Mouse (Mus musculus) MEL (cell line): ENCODE measurements around the gene Fbxo48. TPM values are rescaled to one million over a fixed set of nuclear protein-coding genes. Genes with fewer than 3 reads are reported as not detected.
A peak's percentile ranks its signal among the peaks of the same experiment; 100 is the strongest.

Source experiments
- DNase-seq: peaks from one replicate; pipeline ENCODE4 v3.0.0; 2011; ENCODE audit warnings: low read depth, low spot score
- H3K27ac ChIP-seq: 2 replicates; pipeline ENCODE4 v1.5.1; 2012; ENCODE audit warnings: low read depth, mild to moderate bottlenecking, control low read depth, low read length, moderate library complexity; ENCODE audit not compliant: control insufficient read depth
- H3K27me3 ChIP-seq, 2 experiments: fragments of 150-350 bp in 1 of 2; sonication (generic) in 1 of 2; 2 replicates each; pipeline ENCODE4 v1.6.1; 2012; ENCODE audit warnings: low read length in 2 of 2, mild to moderate bottlenecking in 2 of 2, improper control_type of control experiment in 1 of 2, moderate library complexity in 1 of 2; ENCODE audit not compliant: insufficient read depth in 2 of 2, control insufficient read depth in 1 of 2
- H3K36me3 ChIP-seq, 2 experiments: 2 replicates each; pipeline ENCODE4 v1.6.1; 2012 to 2014; ENCODE audit warnings: low read length in 2 of 2, improper control_type of control experiment in 1 of 2, inconsistent platforms in 1 of 2, mild to moderate bottlenecking in 1 of 2; ENCODE audit not compliant: insufficient read depth in 2 of 2, control insufficient read depth in 1 of 2
- H3K4me1 ChIP-seq, 2 experiments: fragments of 150-350 bp in 1 of 2; sonication (generic) in 1 of 2; 2 replicates each; pipeline ENCODE4 v1.6.1; 2012; ENCODE audit warnings: low read length in 2 of 2, improper control_type of control experiment in 1 of 2, mild to moderate bottlenecking in 1 of 2; ENCODE audit not compliant: insufficient read depth in 2 of 2, control insufficient read depth in 1 of 2
- H3K4me3 ChIP-seq, 2 experiments: fragments of 150-350 bp in 1 of 2; sonication (generic) in 1 of 2; 2 replicates each; pipeline ENCODE4 v1.5.1; 2012; ENCODE audit warnings: low read depth in 2 of 2, low read length in 2 of 2, mild to moderate bottlenecking in 2 of 2, moderate library complexity in 2 of 2, control low read depth in 1 of 2, improper control_type of control experiment in 1 of 2; ENCODE audit not compliant: control insufficient read depth in 1 of 2, insufficient read depth in 1 of 2
- H3K79me2 ChIP-seq: 2 replicates; pipeline ENCODE4 v1.6.1; 2012; ENCODE audit warnings: mild to moderate bottlenecking, low read length, moderate library complexity; ENCODE audit not compliant: control insufficient read depth, poor library complexity, insufficient read depth
- H3K9ac ChIP-seq: 2 replicates; pipeline ENCODE4 v1.6.1; 2012; ENCODE audit warnings: low read depth, mild to moderate bottlenecking, control low read depth, low read length, moderate library complexity; ENCODE audit not compliant: control insufficient read depth, poor library complexity, severe bottlenecking
- H3K9me3 ChIP-seq: fragments of 150-350 bp; sonication (generic); replicated peaks from 2 replicates; pipeline ENCODE4 v1.6.1; 2012; ENCODE audit warnings: mild to moderate bottlenecking, low read length, improper control_type of control experiment, moderate library complexity; ENCODE audit not compliant: insufficient read depth
- BHLHE40 ChIP-seq: IDR thresholded peaks from 2 replicates; pipeline ENCODE4 v1.6.1; 2012; ENCODE audit warnings: low read depth, mild to moderate bottlenecking, inconsistent platforms, low read length, improper control_type of control experiment, borderline replicate concordance
- CHD1 ChIP-seq: IDR thresholded peaks from 2 replicates; pipeline ENCODE4 v1.6.1; 2012; ENCODE audit warnings: low read depth, mild to moderate bottlenecking, inconsistent platforms, low read length, improper control_type of control experiment
- CHD2 ChIP-seq: IDR thresholded peaks from 2 replicates; pipeline ENCODE4 v1.6.1; 2011; ENCODE audit warnings: low read length, improper control_type of control experiment
- CTCF ChIP-seq, 3 experiments: IDR thresholded peaks in 2 of 3; conservative IDR thresholded peaks in 1 of 3; 2 replicates each; pipeline ENCODE4 v1.5.1; 2011 to 2012; ENCODE audit warnings: low read length in 3 of 3, low read depth in 2 of 3, mild to moderate bottlenecking in 2 of 3, improper control_type of control experiment in 1 of 3, inconsistent platforms in 1 of 3, mixed read lengths in 1 of 3, moderate library complexity in 1 of 3; ENCODE audit not compliant: control insufficient read depth in 1 of 3, insufficient read depth in 1 of 3, poor library complexity in 1 of 3, severe bottlenecking in 1 of 3
- E2F4 ChIP-seq: IDR thresholded peaks from 2 replicates; pipeline ENCODE4 v1.6.1; 2011; ENCODE audit warnings: low read depth, low read length, improper control_type of control experiment, borderline replicate concordance
- EP300 ChIP-seq, 2 experiments: IDR thresholded peaks; 2 replicates each; pipeline ENCODE4 v1.6.1; 2011; ENCODE audit warnings: improper control_type of control experiment in 2 of 2, low read length in 2 of 2, low read depth in 1 of 2, mild to moderate bottlenecking in 1 of 2
- HCFC1 ChIP-seq: IDR thresholded peaks from 2 replicates; pipeline ENCODE4 v1.6.1; 2012; ENCODE audit warnings: low read depth, mild to moderate bottlenecking, inconsistent platforms, low read length, improper control_type of control experiment, moderate library complexity
- KAT2A ChIP-seq: conservative IDR thresholded peaks from 2 replicates; pipeline ENCODE4 v1.6.1; 2012; ENCODE audit warnings: low read depth, low read length, improper control_type of control experiment, inconsistent platforms
- MAX ChIP-seq: IDR thresholded peaks from 2 replicates; pipeline ENCODE4 v1.6.1; 2011; ENCODE audit warnings: low read length, improper control_type of control experiment
- MAZ ChIP-seq: IDR thresholded peaks from 2 replicates; pipeline ENCODE4 v1.6.1; 2012; ENCODE audit warnings: low read depth, mild to moderate bottlenecking, inconsistent platforms, low read length, improper control_type of control experiment
- MEF2A ChIP-seq: IDR thresholded peaks from 2 replicates; pipeline ENCODE4 v1.6.1; 2014; ENCODE audit warnings: low read depth, mild to moderate bottlenecking, inconsistent platforms, low read length, improper control_type of control experiment; ENCODE audit not compliant: poor library complexity, insufficient replicate concordance, severe bottlenecking; ENCODE audit errors: extremely low read depth
- MYB ChIP-seq: IDR thresholded peaks from 2 replicates; pipeline ENCODE4 v1.6.1; 2011; ENCODE audit warnings: mild to moderate bottlenecking, low read depth, low read length, improper control_type of control experiment
- NELFE ChIP-seq: IDR thresholded peaks from 2 replicates; pipeline ENCODE4 v1.6.1; 2011; ENCODE audit warnings: low read depth, low read length, improper control_type of control experiment
- NRF1 ChIP-seq: IDR thresholded peaks from 2 replicates; pipeline ENCODE4 v1.6.1; 2014; ENCODE audit warnings: low read depth, mild to moderate bottlenecking, inconsistent platforms, low read length, improper control_type of control experiment, moderate library complexity; ENCODE audit not compliant: poor library complexity, insufficient read depth, severe bottlenecking
- POLR2A ChIP-seq, 2 experiments: IDR thresholded peaks; 2 replicates each; pipeline ENCODE4 v1.6.1; 2011 to 2012; ENCODE audit warnings: low read length in 2 of 2, mild to moderate bottlenecking in 2 of 2, control low read depth in 1 of 2, improper control_type of control experiment in 1 of 2, low read depth in 1 of 2, moderate library complexity in 1 of 2; ENCODE audit not compliant: control insufficient read depth in 1 of 2, insufficient read depth in 1 of 2, poor library complexity in 1 of 2
- TAL1 ChIP-seq: IDR thresholded peaks from 2 replicates; pipeline ENCODE4 v1.6.1; 2012; ENCODE audit warnings: mild to moderate bottlenecking, inconsistent platforms, low read length, moderate library complexity, mixed read lengths
- TBP ChIP-seq: IDR thresholded peaks from 2 replicates; pipeline ENCODE4 v1.8.0; 2011; ENCODE audit warnings: low read depth, low read length, improper control_type of control experiment
- TCF12 ChIP-seq: IDR thresholded peaks from 2 replicates; pipeline ENCODE4 v1.6.1; 2014; ENCODE audit warnings: low read depth, mild to moderate bottlenecking, inconsistent platforms, low read length, improper control_type of control experiment, moderate library complexity
- UBTF ChIP-seq: IDR thresholded peaks from 2 replicates; pipeline ENCODE4 v1.6.1; 2012; ENCODE audit warnings: low read depth, mild to moderate bottlenecking, inconsistent platforms, low read length, improper control_type of control experiment, moderate library complexity, borderline replicate concordance; ENCODE audit not compliant: insufficient read depth
- USF2 ChIP-seq, 2 experiments: IDR thresholded peaks; 2 replicates each; pipeline ENCODE4 v1.6.1; 2011 to 2012; ENCODE audit warnings: improper control_type of control experiment in 2 of 2, low read length in 2 of 2, borderline replicate concordance in 1 of 2, inconsistent platforms in 1 of 2, low read depth in 1 of 2, mild to moderate bottlenecking in 1 of 2; ENCODE audit not compliant: insufficient read depth in 1 of 2
- ZMIZ1 ChIP-seq: IDR thresholded peaks from 2 replicates; pipeline ENCODE4 v1.6.1; 2012; ENCODE audit warnings: low read depth, mild to moderate bottlenecking, inconsistent platforms, low read length, improper control_type of control experiment, moderate library complexity
- ZNF384 ChIP-seq: IDR thresholded peaks from 2 replicates; pipeline ENCODE4 v1.6.1; 2012; ENCODE audit warnings: low read depth, mild to moderate bottlenecking, inconsistent platforms, low read length, improper control_type of control experiment
- polyA plus RNA-seq, 2 experiments: library from polyadenylated mRNA; stranded (reverse) in 1 of 2; unstranded in 1 of 2; fragments of >175 nt in 1 of 2; fragments of >200 nt in 1 of 2; gene quantifications; 2 replicates each; pipeline versions ENCODE4 v1.2.1 to v1.2.4; 2012; ENCODE audit warnings: low replicate concordance in 2 of 2, low read depth in 1 of 2; ENCODE audit not compliant: insufficient read length in 2 of 2, insufficient read depth in 1 of 2, missing spikeins in 1 of 2
- total RNA-seq: library from RNA; depleted of rRNA; stranded (reverse); fragments of 300-350 nt; gene quantifications from 2 replicates; pipeline ENCODE4 v1.2.3, GENCODE M21; 2012

Fbxo48 gene
- total and polyA plus RNA-seq, 3 experiments = 3.4 to 5.2 TPM; not detected in 1

DNA sequence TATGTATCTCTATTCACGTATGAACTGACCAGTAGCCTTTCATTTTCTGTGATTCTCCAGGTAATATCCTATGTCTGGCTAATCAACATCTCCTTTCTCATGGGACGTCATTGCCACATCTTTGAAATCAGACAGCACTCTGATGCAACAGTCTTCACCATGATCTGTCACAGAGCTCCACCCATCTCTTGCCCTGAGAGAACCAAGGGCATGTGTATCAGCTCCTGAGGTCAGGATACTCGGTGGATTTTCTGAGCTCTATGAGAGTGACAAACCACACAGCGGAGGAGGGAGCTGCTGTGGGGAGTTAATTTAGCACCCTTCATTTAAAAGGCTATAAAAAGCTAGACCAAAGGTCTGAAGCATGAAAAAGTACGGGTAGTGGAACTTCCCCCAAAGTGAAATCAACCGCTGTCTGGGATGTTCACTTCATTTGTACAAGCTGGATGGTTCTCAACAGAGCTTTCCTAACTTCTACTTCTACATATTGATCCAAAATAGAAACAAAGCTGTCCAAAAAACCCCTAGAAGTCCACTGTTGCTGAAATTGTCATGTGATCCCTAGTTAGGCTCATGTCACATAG, 36.7 kb downstream of the Fbxo48 start:
- H3K9me3 ChIP-seq = no peaks in the 10 kb centered on the region
- H3K9ac ChIP-seq = no peak overlapping the region
- no peaks in the 10 kb centered on the region for H3K79me2 ChIP-seq
- peaks cover 0 to 53% of the 10 kb centered on the region in 2 experiments; a peak in 3 of 4 replicates for H3K36me3 ChIP-seq
- no peak overlapping the region for H3K4me3 ChIP-seq
- no peak overlapping the region for H3K27ac ChIP-seq
- no peaks in the 10 kb centered on the region for H3K27me3 ChIP-seq
- TF ChIP-seq MAZ = no peak
- no peak for TF ChIP-seq TBP
- TF ChIP-seq UBTF = no peak
- TF ChIP-seq POLR2A (IDR thresholded peaks at IDR 0.05; ENCODE audit: control insufficient read depth in 1 of 2, insufficient read depth in 1 of 2, low read depth in 1 of 2, low read length in 2 of 2, poor library complexity in 1 of 2) = no peak
- no peak for TF ChIP-seq MYB
- no peak for TF ChIP-seq KAT2A
- no peak for TF ChIP-seq CHD1
- TF ChIP-seq NELFE = no peak
- no peak for TF ChIP-seq CTCF (IDR thresholded peaks at IDR 0.05 in 2 of 3, conservative IDR thresholded peaks at IDR 0.05 in 1 of 3; ENCODE audit: control insufficient read depth in 1 of 3, insufficient read depth in 1 of 3, low read depth in 2 of 3, low read length in 3 of 3, poor library complexity in 1 of 3, severe bottlenecking in 1 of 3)
- TF ChIP-seq MAX = no peak
- H3K4me1 ChIP-seq = no peaks in the 10 kb centered on the region
- no peak for DNase-seq

- Histone ChIP-seq H3K79me2 (peaks cover under 1% of the 10 kb centered on the region; the same call in 1 of the 2 replicates), H3K9ac (no peak overlapping the region), H3K27ac (no peak overlapping the region), H3K4me1 (no peaks in the 10 kb centered on the region), H3K36me3 (peaks cover 3 to 66% of the 10 kb centered on the region in 2 experiments), H3K27me3 (no peaks in the 10 kb centered on the region), H3K9me3 (no peaks in the 10 kb centered on the region), H3K4me3 (no peak overlapping the region)
- DNase-seq = no peak
- no peak for TF ChIP-seq NELFE
Observed at GRCm38 (mm10) chr11:16989885-16990284, 38.7 kb downstream of the Fbxo48 start.

GRCm38 (mm10) chr11:16992880-16993279, 41.7 kb downstream of the Fbxo48 start:
- no peak for TF ChIP-seq NRF1
- no peak for TF ChIP-seq KAT2A
- TF ChIP-seq ZNF384 = no peak
- TF ChIP-seq TCF12 = no peak
- TF ChIP-seq USF2 (IDR thresholded peaks at IDR 0.05; ENCODE audit: borderline replicate concordance in 1 of 2, insufficient read depth in 1 of 2, low read depth in 1 of 2, low read length in 2 of 2) = no peak
- TF ChIP-seq UBTF = no peak
- TF ChIP-seq MYB = no peak
- no peak for TF ChIP-seq ZMIZ1
- TF ChIP-seq EP300 (IDR thresholded peaks at IDR 0.05; ENCODE audit: low read depth in 1 of 2, low read length in 2 of 2) = no peak
- no peak for TF ChIP-seq BHLHE40
- no peak for TF ChIP-seq HCFC1
- TF ChIP-seq POLR2A (IDR thresholded peaks at IDR 0.05; ENCODE audit: control insufficient read depth in 1 of 2, insufficient read depth in 1 of 2, low read depth in 1 of 2, low read length in 2 of 2, poor library complexity in 1 of 2) = no peak
- no peak for TF ChIP-seq CHD2
- no peak for TF ChIP-seq MEF2A
- TF ChIP-seq E2F4 = no peak
- TF ChIP-seq TBP = no peak
- TF ChIP-seq NELFE = no peak
- no peak for TF ChIP-seq TAL1
- Histone ChIP-seq H3K4me3 (no peak overlapping the region), H3K27me3 (no peaks in the 10 kb centered on the region), H3K79me2 (peaks cover 6% of the 10 kb centered on the region), H3K27ac (no peak overlapping the region), H3K9ac (no peak overlapping the region), H3K4me1 (peaks cover 0 to 2% of the 10 kb centered on the region in 2 experiments; a peak in 2 of 4 replicates), H3K36me3 (peaks cover 9 to 56% of the 10 kb centered on the region in 2 experiments), H3K9me3 (no peaks in the 10 kb centered on the region)
- DNase-seq = peak; percentile 21
